Mouse (Mus musculus) kidney, adult 2 months (tissue): ENCODE measurements around the gene Fam90a1b. TPM values are rescaled to one million over a fixed set of nuclear protein-coding genes. Genes with fewer than 3 reads are reported as not detected.

Experiments
- DNase-seq: peaks from one replicate; pipeline ENCODE4 v3.0.0; 2021
- H3K27ac ChIP-seq: fragments of 200-500 bp; 2 replicates; pipeline ENCODE4 v1.5.1; 2012; ENCODE audit warnings: low read depth, low read length, control low read depth, inconsistent platforms; ENCODE audit not compliant: insufficient read depth
- H3K27me3 ChIP-seq: fragments of 200-500 bp; replicated peaks from 2 replicates; pipeline ENCODE4 v1.6.1; 2012; ENCODE audit warnings: mild to moderate bottlenecking, moderate library complexity, low read length, inconsistent platforms; ENCODE audit not compliant: control insufficient read depth, insufficient read depth
- H3K36me3 ChIP-seq: fragments of 200-500 bp; 2 replicates; pipeline ENCODE4 v1.6.1; 2012; ENCODE audit warnings: mild to moderate bottlenecking, moderate library complexity, low read length, inconsistent platforms; ENCODE audit not compliant: control insufficient read depth, insufficient read depth
- H3K4me1 ChIP-seq: fragments of 200-500 bp; 2 replicates; pipeline ENCODE4 v1.6.1; 2011; ENCODE audit warnings: low read length; ENCODE audit not compliant: control insufficient read depth, insufficient read depth
- H3K4me3 ChIP-seq: fragments of 200-500 bp; 2 replicates; pipeline ENCODE4 v1.5.1; 2011; ENCODE audit warnings: mild to moderate bottlenecking, low read depth, low read length, control low read depth; ENCODE audit not compliant: insufficient read depth
- CTCF ChIP-seq: fragments of 200-500 bp; conservative IDR thresholded peaks from 2 replicates; pipeline ENCODE4 v1.5.1; 2011; ENCODE audit warnings: low read depth, mild to moderate bottlenecking, control low read depth, low read length, moderate library complexity, mixed read lengths; ENCODE audit not compliant: insufficient read depth, insufficient read length
- POLR2A ChIP-seq: fragments of 200-500 bp; IDR thresholded peaks from one replicate; pipeline ENCODE4 v1.6.1; 2011; ENCODE audit warnings: low read depth, low read length, control low read depth
- WGBS: fragments of 180-500 bp; shearing (Covaris S2); methylation state at CpG from one replicate; pipeline ENCODE4 v1.1.7; 2018; 5-methylcytosine and 5-hydroxymethylcytosine counted together
- polyA plus RNA-seq: library from polyadenylated mRNA; depleted of rRNA; stranded (reverse); fragments of >200 nt; gene quantifications from 2 replicates; pipeline ENCODE4 v1.2.3, GENCODE M21; 2012; rRNA removed

Fam90a1b gene
- polyA plus RNA-seq, 1 experiment, result not detected

- no peaks in the 10 kb centered on the region for H3K27me3 ChIP-seq
- H3K27ac ChIP-seq, result no peak overlapping the region
- H3K4me1 ChIP-seq, result no peaks in the 10 kb centered on the region
- TF ChIP-seq POLR2A (no peak), CTCF (no peak)
- no peak for DNase-seq
- 74% methylated on average over 11 of the region's 11 CpGs for WGBS
- no peaks in the 10 kb centered on the region for H3K36me3 ChIP-seq
- no peak overlapping the region for H3K4me3 ChIP-seq
Observed at GRCm38 (mm10) chrX:94321036-94321902, 45.3 kb downstream of the Fam90a1b start.

Other genes starting within 250 kb of the Fam90a1b start
- 4.2 and 5.4 TPM in 2 replicates for gene Zfx, start 243.1 kb downstream of the Fam90a1b start, polyA plus RNA-seq
- gene Eif2s3x, start 153.9 kb downstream of the Fam90a1b start, polyA plus RNA-seq, result 63.6 and 71.7 TPM in 2 replicates
- gene Klhl15, start 132.2 kb downstream of the Fam90a1b start, polyA plus RNA-seq, result 3.8 and 6.8 TPM in 2 replicates
- gene Apoo, start 340 bp upstream of the Fam90a1b start, polyA plus RNA-seq, result 31.8 and 43.1 TPM in 2 replicates
- 137 and 167 TPM in 2 replicates for gene Maged1, start 175.4 kb upstream of the Fam90a1b start, polyA plus RNA-seq